Mouse (Mus musculus): ENCODE data around the gene Zyg11b.

DNA sequence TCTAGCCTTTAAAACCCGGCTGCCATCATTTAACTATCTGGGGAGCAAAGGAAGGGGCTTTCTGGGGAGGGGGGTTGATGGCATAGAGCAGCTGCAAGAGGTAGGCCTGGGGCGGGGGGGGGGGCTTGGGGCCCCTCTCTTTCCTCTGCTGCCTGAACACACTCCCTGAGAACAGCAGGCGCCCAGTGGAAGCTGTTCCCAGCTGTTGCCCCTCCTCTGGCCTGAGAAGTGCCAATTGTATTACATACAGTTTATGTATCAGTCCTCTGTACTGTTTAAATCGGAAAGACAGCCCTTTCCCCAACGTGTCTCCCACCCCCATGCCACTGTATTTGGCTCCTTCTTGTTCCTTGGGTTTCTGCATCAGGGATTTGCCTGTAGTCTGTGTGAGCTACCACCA lies 44.9 kb upstream of the Zyg11b start:
- TF ChIP-seq CTCF (IDR thresholded peaks at IDR 0.05; ENCODE audit: insufficient read depth, low read depth, low read length) (no peak), POLR2A (IDR thresholded peaks at IDR 0.05; ENCODE audit: insufficient read depth, low read depth, low read length) (no peak)
